Mouse (Mus musculus): ENCODE measurements around the gene Asgr2. TPM values are rescaled to one million over a fixed set of nuclear protein-coding genes. Genes with fewer than 3 reads are reported as not detected.

The Asgr2 gene
- polyA plus RNA-seq, 1 experiment from 2014 or later = not detected

Other genes starting within 250 kb of the Asgr2 start
- 64.6 and 71.9 TPM in 2 replicates for gene Plscr3, start 246.3 kb upstream of the Asgr2 start, polyA plus RNA-seq (2014; fragmentation: Nextera tagmentation; extraction: Ambion mirVana)
- gene Tnk1, start 233.9 kb upstream of the Asgr2 start, polyA plus RNA-seq (2014; fragmentation: Nextera tagmentation; extraction: Ambion mirVana) = 0.73 TPM in 2 replicates
- 0.40 TPM in 1 of 2 replicates, not detected in the other for gene Tmem95, start 214.6 kb upstream of the Asgr2 start, polyA plus RNA-seq (2014; fragmentation: Nextera tagmentation; extraction: Ambion mirVana)
- 2.9 and 3.0 TPM in 2 replicates for gene Kctd11, start 211.2 kb upstream of the Asgr2 start, polyA plus RNA-seq (2014; fragmentation: Nextera tagmentation; extraction: Ambion mirVana)
- gene Acap1, start 197.1 kb upstream of the Asgr2 start, polyA plus RNA-seq (2014; fragmentation: Nextera tagmentation; extraction: Ambion mirVana) = 0.52 and 0.75 TPM in 2 replicates
- gene 2810408A11Rik, start 191.7 kb upstream of the Asgr2 start, polyA plus RNA-seq (2014; fragmentation: Nextera tagmentation; extraction: Ambion mirVana) = 17.2 and 17.6 TPM in 2 replicates
- gene Neurl4, start 191.6 kb upstream of the Asgr2 start, polyA plus RNA-seq (2014; fragmentation: Nextera tagmentation; extraction: Ambion mirVana) = 16.4 and 23.0 TPM in 2 replicates
- 99.2 and 106 TPM in 2 replicates for gene Gps2, start 178.8 kb upstream of the Asgr2 start, polyA plus RNA-seq (2014; fragmentation: Nextera tagmentation; extraction: Ambion mirVana)
- 2,045 and 2,063 TPM in 2 replicates for gene Eif5a, start 170.7 kb upstream of the Asgr2 start, polyA plus RNA-seq (2014; fragmentation: Nextera tagmentation; extraction: Ambion mirVana)
- 7.1 and 10.1 TPM in 2 replicates for gene Ybx2, start 156.8 kb upstream of the Asgr2 start, polyA plus RNA-seq (2014; fragmentation: Nextera tagmentation; extraction: Ambion mirVana)
- gene Slc2a4, start 144.5 kb upstream of the Asgr2 start, polyA plus RNA-seq (2014; fragmentation: Nextera tagmentation; extraction: Ambion mirVana) = 13.7 and 14.8 TPM in 2 replicates
- gene Cldn7, start 127.9 kb upstream of the Asgr2 start, polyA plus RNA-seq (2014; fragmentation: Nextera tagmentation; extraction: Ambion mirVana) = 3.2 and 6.4 TPM in 2 replicates
- 20.4 and 28.0 TPM in 2 replicates for gene Ctdnep1, start 111.5 kb upstream of the Asgr2 start, polyA plus RNA-seq (2014; fragmentation: Nextera tagmentation; extraction: Ambion mirVana)
- 144 and 156 TPM in 2 replicates for gene Elp5, start 110.1 kb upstream of the Asgr2 start, polyA plus RNA-seq (2014; fragmentation: Nextera tagmentation; extraction: Ambion mirVana)
- 472 and 477 TPM in 2 replicates for gene Gabarap, start 101.5 kb upstream of the Asgr2 start, polyA plus RNA-seq (2014; fragmentation: Nextera tagmentation; extraction: Ambion mirVana)
- 61.4 and 63.0 TPM in 2 replicates for gene Phf23, start 96.9 kb upstream of the Asgr2 start, polyA plus RNA-seq (2014; fragmentation: Nextera tagmentation; extraction: Ambion mirVana)
- gene Dvl2, start 92.0 kb upstream of the Asgr2 start, polyA plus RNA-seq (2014; fragmentation: Nextera tagmentation; extraction: Ambion mirVana) = 43.9 and 47.6 TPM in 2 replicates
- 44.0 and 47.6 TPM in 2 replicates for gene Acadvl, start 77.2 kb upstream of the Asgr2 start, polyA plus RNA-seq (2014; fragmentation: Nextera tagmentation; extraction: Ambion mirVana)
- 18.2 and 21.5 TPM in 2 replicates for gene Dlg4, start 75.7 kb upstream of the Asgr2 start, polyA plus RNA-seq (2014; fragmentation: Nextera tagmentation; extraction: Ambion mirVana)
- gene Asgr1, start 38.6 kb upstream of the Asgr2 start, polyA plus RNA-seq (2014; fragmentation: Nextera tagmentation; extraction: Ambion mirVana) = 0.88 and 0.99 TPM in 2 replicates
- gene Mgl2, start 37.7 kb downstream of the Asgr2 start, polyA plus RNA-seq (2014; fragmentation: Nextera tagmentation; extraction: Ambion mirVana) = not detected in 2 replicates
- gene Clec10a, start 63.6 kb downstream of the Asgr2 start, polyA plus RNA-seq (2014; fragmentation: Nextera tagmentation; extraction: Ambion mirVana) = 0.44 TPM in 1 of 2 replicates, not detected in the other
- 0.91 and 1.0 TPM in 2 replicates for gene Slc16a11, start 120.1 kb downstream of the Asgr2 start, polyA plus RNA-seq (2014; fragmentation: Nextera tagmentation; extraction: Ambion mirVana)
- 14.6 and 15.8 TPM in 2 replicates for gene Slc16a13, start 128.4 kb downstream of the Asgr2 start, polyA plus RNA-seq (2014; fragmentation: Nextera tagmentation; extraction: Ambion mirVana)
- 4.9 and 6.8 TPM in 2 replicates for gene Bcl6b, start 137.2 kb downstream of the Asgr2 start, polyA plus RNA-seq (2014; fragmentation: Nextera tagmentation; extraction: Ambion mirVana)
- 202 and 223 TPM in 2 replicates for gene 0610010K14Rik, start 145.3 kb downstream of the Asgr2 start, polyA plus RNA-seq (2014; fragmentation: Nextera tagmentation; extraction: Ambion mirVana)
- gene Gm21988, start 147.2 kb downstream of the Asgr2 start, polyA plus RNA-seq (2014; fragmentation: Nextera tagmentation; extraction: Ambion mirVana) = 9.8 and 9.9 TPM in 2 replicates
- gene Rnasek, start 147.2 kb downstream of the Asgr2 start, polyA plus RNA-seq (2014; fragmentation: Nextera tagmentation; extraction: Ambion mirVana) = 97.8 and 110 TPM in 2 replicates
- gene Alox12, start 162.7 kb downstream of the Asgr2 start, polyA plus RNA-seq (2014; fragmentation: Nextera tagmentation; extraction: Ambion mirVana) = 2.5 and 2.7 TPM in 2 replicates
- not detected in 2 replicates for gene Alox12e, start 230.0 kb downstream of the Asgr2 start, polyA plus RNA-seq (2014; fragmentation: Nextera tagmentation; extraction: Ambion mirVana)